Mouse (Mus musculus): ENCODE measurements at regions not wholly inside any gene's neighbourhood (a gene's known extent, or its start where the extent isn't known, plus 50 kb on each side); places are given as distances from the start of the nearest gene placed in this dataset.

GRCm38 (mm10) chr5:33518860-33519259 lies 85.1 kb upstream of the Nkx1-1 start:
- Histone ChIP-seq H3K4me3 (ENCODE audit: control insufficient read depth, insufficient read depth, low read length) (no peak overlapping the region), H3K36me3 (ENCODE audit: control insufficient read depth, insufficient read depth, low read length) (no peaks in the 10 kb centered on the region), H3K27ac (ENCODE audit: control insufficient read depth, insufficient read depth, low read length) (no peak overlapping the region), H3K4me1 (replicated peaks; ENCODE audit: control insufficient read depth, insufficient read depth, low read length) (peaks cover 46% of the 10 kb centered on the region), H3K27me3 (ENCODE audit: control insufficient read depth, insufficient read depth, low read length) (no peaks in the 10 kb centered on the region)
- WGBS = 88% methylated on average over 6 of the region's 6 CpGs
- no peak for TF ChIP-seq CTCF (IDR thresholded peaks at IDR 0.05; ENCODE audit: borderline replicate concordance, control insufficient read depth, extremely low read depth, insufficient read depth, low read length, poor library complexity)
- TF ChIP-seq POLR2A (IDR thresholded peaks at IDR 0.05; ENCODE audit: control insufficient read depth, extremely low read depth, insufficient read depth, low read length, poor library complexity) = no peak
- no peak for DNase-seq

GRCm38 (mm10) chr5:33517625-33518024 lies 83.8 kb upstream of the Nkx1-1 start:
- Histone ChIP-seq H3K27me3 (ENCODE audit: control insufficient read depth, insufficient read depth, low read length) (no peaks in the 10 kb centered on the region), H3K36me3 (ENCODE audit: control insufficient read depth, insufficient read depth, low read length) (no peaks in the 10 kb centered on the region), H3K4me3 (ENCODE audit: control insufficient read depth, insufficient read depth, low read length) (no peak overlapping the region), H3K4me1 (replicated peaks; ENCODE audit: control insufficient read depth, insufficient read depth, low read length) (peaks cover 46% of the 10 kb centered on the region), H3K27ac (ENCODE audit: control insufficient read depth, insufficient read depth, low read length) (no peak overlapping the region)
- DNase-seq = peak; percentile 35
- WGBS = 82% methylated on average over 8 of the region's 8 CpGs
- TF ChIP-seq POLR2A (IDR thresholded peaks at IDR 0.05; ENCODE audit: control insufficient read depth, extremely low read depth, insufficient read depth, low read length, poor library complexity) (no peak), CTCF (IDR thresholded peaks at IDR 0.05; ENCODE audit: borderline replicate concordance, control insufficient read depth, extremely low read depth, insufficient read depth, low read length, poor library complexity) (no peak)

- Histone ChIP-seq H3K4me3 (ENCODE audit: control insufficient read depth, insufficient read depth, low read length) (no peak overlapping the region), H3K27me3 (ENCODE audit: control insufficient read depth, insufficient read depth, low read length) (no peaks in the 10 kb centered on the region), H3K36me3 (ENCODE audit: control insufficient read depth, insufficient read depth, low read length) (no peaks in the 10 kb centered on the region), H3K4me1 (replicated peaks; ENCODE audit: control insufficient read depth, insufficient read depth, low read length) (peaks cover 39% of the 10 kb centered on the region), H3K27ac (ENCODE audit: control insufficient read depth, insufficient read depth, low read length) (peak overlapping the region; percentile 25; the same call in 1 of the 2 replicates)
- TF ChIP-seq POLR2A (IDR thresholded peaks at IDR 0.05; ENCODE audit: control insufficient read depth, extremely low read depth, insufficient read depth, low read length, poor library complexity) = no peak
- TF ChIP-seq CTCF (IDR thresholded peaks at IDR 0.05; ENCODE audit: borderline replicate concordance, control insufficient read depth, extremely low read depth, insufficient read depth, low read length, poor library complexity) = no peak
- DNase-seq = peak; percentile 25
- WGBS = 7% methylated on average over 3 of the region's 3 CpGs
Measured at GRCm38 (mm10) chr5:33516211-33516610, 82.4 kb upstream of the Nkx1-1 start.

- Histone ChIP-seq H3K4me1 (replicated peaks; ENCODE audit: control insufficient read depth, insufficient read depth, low read length) (peaks cover 15% of the 10 kb centered on the region), H3K36me3 (ENCODE audit: control insufficient read depth, insufficient read depth, low read length) (no peaks in the 10 kb centered on the region), H3K4me3 (ENCODE audit: control insufficient read depth, insufficient read depth, low read length) (no peak overlapping the region), H3K27me3 (ENCODE audit: control insufficient read depth, insufficient read depth, low read length) (no peaks in the 10 kb centered on the region), H3K27ac (ENCODE audit: control insufficient read depth, insufficient read depth, low read length) (no peak overlapping the region)
- no peak for TF ChIP-seq CTCF (IDR thresholded peaks at IDR 0.05; ENCODE audit: borderline replicate concordance, control insufficient read depth, extremely low read depth, insufficient read depth, low read length, poor library complexity)
- no peak for TF ChIP-seq POLR2A (IDR thresholded peaks at IDR 0.05; ENCODE audit: control insufficient read depth, extremely low read depth, insufficient read depth, low read length, poor library complexity)
- no peak for DNase-seq
- WGBS = 92% methylated on average over 22 of the region's 22 CpGs
Measured at GRCm38 (mm10) chr5:33512253-33512884, 78.6 kb upstream of the Nkx1-1 start.

GRCm38 (mm10) chr5:33511529-33512252 lies 77.9 kb upstream of the Nkx1-1 start:
- no peaks in the 10 kb centered on the region for H3K36me3 ChIP-seq (ENCODE audit: control insufficient read depth, insufficient read depth, low read length)
- H3K27me3 ChIP-seq (ENCODE audit: control insufficient read depth, insufficient read depth, low read length) = no peaks in the 10 kb centered on the region
- TF ChIP-seq CTCF (IDR thresholded peaks at IDR 0.05; ENCODE audit: borderline replicate concordance, control insufficient read depth, extremely low read depth, insufficient read depth, low read length, poor library complexity) (no peak), POLR2A (IDR thresholded peaks at IDR 0.05; ENCODE audit: control insufficient read depth, extremely low read depth, insufficient read depth, low read length, poor library complexity) (no peak)
- H3K4me3 ChIP-seq (ENCODE audit: control insufficient read depth, insufficient read depth, low read length) = no peak overlapping the region
- WGBS = 95% methylated on average over 25 of the region's 25 CpGs
- no peak overlapping the region for H3K27ac ChIP-seq (ENCODE audit: control insufficient read depth, insufficient read depth, low read length)
- H3K4me1 ChIP-seq (replicated peaks; ENCODE audit: control insufficient read depth, insufficient read depth, low read length) = peaks cover 11% of the 10 kb centered on the region
- no peak for DNase-seq

- Histone ChIP-seq H3K4me3 (ENCODE audit: control insufficient read depth, insufficient read depth, low read length) (no peak overlapping the region), H3K27me3 (ENCODE audit: control insufficient read depth, insufficient read depth, low read length) (no peaks in the 10 kb centered on the region), H3K36me3 (ENCODE audit: control insufficient read depth, insufficient read depth, low read length) (no peaks in the 10 kb centered on the region), H3K4me1 (replicated peaks; ENCODE audit: control insufficient read depth, insufficient read depth, low read length) (peaks cover 11% of the 10 kb centered on the region), H3K27ac (ENCODE audit: control insufficient read depth, insufficient read depth, low read length) (no peak overlapping the region)
- TF ChIP-seq CTCF (IDR thresholded peaks at IDR 0.05; ENCODE audit: borderline replicate concordance, control insufficient read depth, extremely low read depth, insufficient read depth, low read length, poor library complexity) (no peak), POLR2A (IDR thresholded peaks at IDR 0.05; ENCODE audit: control insufficient read depth, extremely low read depth, insufficient read depth, low read length, poor library complexity) (no peak)
- 7% methylated on average over 13 of the region's 13 CpGs for WGBS
- DNase-seq = no peak
Measured at GRCm38 (mm10) chr5:33505786-33506185, 72.0 kb upstream of the Nkx1-1 start.

Measured in thymus, adult 2 months (tissue).